Mouse (Mus musculus): ENCODE results near the gene Oas1g.

- TF ChIP-seq CTCF (IDR thresholded peaks at IDR 0.05; ENCODE audit: insufficient read depth, low read depth, low read length) (no peak), POLR2A (IDR thresholded peaks at IDR 0.05; ENCODE audit: insufficient read depth, low read depth, low read length) (no peak)
Observed at GRCm38 (mm10) chr5:120859241-120859640, 28.2 kb downstream of the Oas1g start.

All from olfactory bulb, adult 2 months (tissue).